Mouse (Mus musculus) CH12F3 (cell line): ENCODE data around the gene Defa2.
"Not testable (repeated sequence)": the region's sequence is repeated elsewhere in the genome, so short reads cannot be mapped to it uniquely, and the experiment has no call there.

ENCODE experiments used
- in situ Hi-C: fragments of 300-500 bp; cut with MboI; formaldehyde crosslinking; loops from 2 replicates; pipeline ENCODE4 v1.14.3; 2020; ENCODE audit warnings: low sequenced_read_pairs

Defa2 gene

GRCm38 (mm10) chr8:21378215-21378614, at the start of gene Defa2:
Gene Defa2 (plus strand): TSS chr8:21378515.
- in situ Hi-C loops: not testable (repeated sequence)

GRCm38 (mm10) chr8:21391511-21391910, 13.2 kb downstream of the Defa2 start, which contains the start of gene Defa33:
Gene Defa33 (plus strand): TSS chr8:21391811.
- in situ Hi-C loops: not testable (repeated sequence)

- in situ Hi-C loops: not testable (repeated sequence)
Observed at GRCm38 (mm10) chr8:21427111-21427510, 48.8 kb downstream of the Defa2 start, which contains the start of gene Defa36. Gene Defa36 (plus strand): TSS chr8:21427411.
